Mouse (Mus musculus) ovary, postnatal 36 days (tissue): ENCODE measurements around the gene Timm50.
A peak's percentile ranks its signal among the peaks of the same experiment; 100 is the strongest.

ENCODE experiments used
- DNase-seq: peaks from one replicate; pipeline ENCODE4 v3.0.0; 2022; ENCODE audit warnings: low spot score, mixed read lengths

The Timm50 gene

GRCm38 (mm10) chr7:28325293-28325692, 13.4 kb upstream of the Timm50 start:
- no peak for DNase-seq

- no peak for DNase-seq
Measured at GRCm38 (mm10) chr7:28321974-28322720, 10.3 kb upstream of the Timm50 start.

GRCm38 (mm10) chr7:28318714-28319113, 6.8 kb upstream of the Timm50 start:
- DNase-seq, result no peak

- DNase-seq, result no peak
Measured at GRCm38 (mm10) chr7:28318036-28318435, 6.2 kb upstream of the Timm50 start.

GRCm38 (mm10) chr7:28311151-28311925, 534 bp downstream of the Timm50 start:
- no peak for DNase-seq

GRCm38 (mm10) chr7:28309737-28310136, 2.1 kb downstream of the Timm50 start:
- no peak for DNase-seq

- DNase-seq, result no peak
Measured at GRCm38 (mm10) chr7:28306216-28306615, 5.7 kb downstream of the Timm50 start.

- DNase-seq, result peak; percentile 24
Measured at GRCm38 (mm10) chr7:28305641-28306040, 6.2 kb downstream of the Timm50 start.

- DNase-seq, result peak; percentile 66
Measured at GRCm38 (mm10) chr7:28301616-28302433, 10.0 kb downstream of the Timm50 start, which contains the start of gene Dll3. Gene Dll3, minus strand, starts transcription at chr7:28302238.

- no peak for DNase-seq
Measured at GRCm38 (mm10) chr7:28298837-28299625, 12.8 kb downstream of the Timm50 start.

GRCm38 (mm10) chr7:28294481-28294880, 17.4 kb downstream of the Timm50 start:
- peak; percentile 75 for DNase-seq

GRCm38 (mm10) chr7:28290638-28291590, 21.0 kb downstream of the Timm50 start, which contains the start of gene Selenov:
Gene Selenov, minus strand, starts transcription at chr7:28291186.
- peak; percentile 39 for DNase-seq

- DNase-seq, result no peak
Measured at GRCm38 (mm10) chr7:28290165-28290564, 21.7 kb downstream of the Timm50 start.

- DNase-seq, result no peak
Measured at GRCm38 (mm10) chr7:28280630-28281029, 31.2 kb downstream of the Timm50 start.

- DNase-seq, result no peak
Measured at GRCm38 (mm10) chr7:28278279-28278652, 33.6 kb downstream of the Timm50 start.

- peak; percentile 95 for DNase-seq
Measured at GRCm38 (mm10) chr7:28277615-28278278, 34.1 kb downstream of the Timm50 start, which contains the start of gene Eid2b. Gene Eid2b, plus strand, starts transcription at chr7:28277739.

- no peak for DNase-seq
Measured at GRCm38 (mm10) chr7:28277237-28277614, 34.6 kb downstream of the Timm50 start.

- DNase-seq, result no peak
Measured at GRCm38 (mm10) chr7:28271761-28272160, 40.1 kb downstream of the Timm50 start.

- DNase-seq, result no peak
Measured at GRCm38 (mm10) chr7:28269355-28269754, 42.5 kb downstream of the Timm50 start.

- no peak for DNase-seq
Measured at GRCm38 (mm10) chr7:28268576-28268975, 43.3 kb downstream of the Timm50 start.
